Mouse (Mus musculus) ovary, postnatal 10 days (tissue): ENCODE measurements around the gene Dnm3.

Experiments
- DNase-seq: peaks from one replicate; pipeline ENCODE4 v3.0.0; 2022; ENCODE audit warnings: low spot score

The Dnm3 gene

GRCm38 (mm10) chr1:162477246-162478209 lies at the start of gene Dnm3:
Gene Dnm3, minus strand, starts transcription at chr1:162478034.
- DNase-seq = peak; percentile 53

- DNase-seq = no peak
Measured at GRCm38 (mm10) chr1:162515116-162515515, 37.3 kb upstream of the Dnm3 start.

GRCm38 (mm10) chr1:162510013-162510356 lies 32.2 kb upstream of the Dnm3 start:
- no peak for DNase-seq

GRCm38 (mm10) chr1:162509329-162510012 lies 31.6 kb upstream of the Dnm3 start:
- DNase-seq = no peak

- DNase-seq = no peak
Measured at GRCm38 (mm10) chr1:162508211-162509005, 30.6 kb upstream of the Dnm3 start.

GRCm38 (mm10) chr1:162506516-162506915 lies 28.7 kb upstream of the Dnm3 start:
- no peak for DNase-seq

GRCm38 (mm10) chr1:162505649-162506048 lies 27.8 kb upstream of the Dnm3 start:
- no peak for DNase-seq

- DNase-seq = no peak
Measured at GRCm38 (mm10) chr1:162476531-162477080, 1.2 kb downstream of the Dnm3 start.

GRCm38 (mm10) chr1:162472949-162473348 lies 4.9 kb downstream of the Dnm3 start:
- no peak for DNase-seq

GRCm38 (mm10) chr1:162471089-162471488 lies 6.7 kb downstream of the Dnm3 start:
- no peak for DNase-seq

GRCm38 (mm10) chr1:162469752-162470280 lies 8.0 kb downstream of the Dnm3 start:
- DNase-seq = no peak

- DNase-seq = no peak
Measured at GRCm38 (mm10) chr1:162463676-162464075, 14.2 kb downstream of the Dnm3 start.

GRCm38 (mm10) chr1:162458711-162459110 lies 19.1 kb downstream of the Dnm3 start:
- DNase-seq = no peak

- no peak for DNase-seq
Measured at GRCm38 (mm10) chr1:162456861-162457260, 21.0 kb downstream of the Dnm3 start.

GRCm38 (mm10) chr1:162456406-162456805 lies 21.4 kb downstream of the Dnm3 start:
- no peak for DNase-seq

- DNase-seq = no peak
Measured at GRCm38 (mm10) chr1:162453578-162453977, 24.3 kb downstream of the Dnm3 start.

- DNase-seq = no peak
Measured at GRCm38 (mm10) chr1:162453030-162453429, 24.8 kb downstream of the Dnm3 start.

- DNase-seq = no peak
Measured at GRCm38 (mm10) chr1:162449161-162449909, 28.5 kb downstream of the Dnm3 start.

GRCm38 (mm10) chr1:162444805-162445204 lies 33.0 kb downstream of the Dnm3 start:
- no peak for DNase-seq

GRCm38 (mm10) chr1:162439576-162439975 lies 38.3 kb downstream of the Dnm3 start:
- no peak for DNase-seq

GRCm38 (mm10) chr1:162436672-162437071 lies 41.2 kb downstream of the Dnm3 start:
- DNase-seq = no peak
